Mouse (Mus musculus) C2C12 (cell line): Measurements from ENCODE around the gene Tmem178b.

Experiments used
- CEBPB ChIP-seq: IDR thresholded peaks from one replicate; pipeline ENCODE4 v1.6.1; 2011; ENCODE audit warnings: low read depth, mild to moderate bottlenecking, control low read depth, moderate library complexity
- CTCF ChIP-seq: IDR thresholded peaks from one replicate; pipeline ENCODE4 v1.5.1; 2011; ENCODE audit not compliant: control insufficient read depth, insufficient read depth, insufficient read length
- FOSL1 ChIP-seq: IDR thresholded peaks from one replicate; pipeline ENCODE4 v1.8.0; 2011; ENCODE audit warnings: mild to moderate bottlenecking, low read length; ENCODE audit not compliant: poor library complexity, insufficient read depth, severe bottlenecking
- MAX ChIP-seq: IDR thresholded peaks from one replicate; pipeline ENCODE4 v1.6.1; 2011; ENCODE audit warnings: mild to moderate bottlenecking, control low read depth
- MYOD1 ChIP-seq: IDR thresholded peaks from one replicate; pipeline ENCODE4 v1.6.1; 2011; ENCODE audit warnings: low read depth; ENCODE audit not compliant: control insufficient read depth, insufficient read length
- MYOG ChIP-seq: IDR thresholded peaks from one replicate; pipeline ENCODE4 v1.6.1; 2011; ENCODE audit not compliant: control insufficient read depth, insufficient read length; ENCODE audit errors: extremely low read depth
- USF1 ChIP-seq: IDR thresholded peaks from one replicate; pipeline ENCODE4 v1.6.1; 2011; ENCODE audit warnings: low read depth, mild to moderate bottlenecking, control low read depth, moderate library complexity

DNA sequence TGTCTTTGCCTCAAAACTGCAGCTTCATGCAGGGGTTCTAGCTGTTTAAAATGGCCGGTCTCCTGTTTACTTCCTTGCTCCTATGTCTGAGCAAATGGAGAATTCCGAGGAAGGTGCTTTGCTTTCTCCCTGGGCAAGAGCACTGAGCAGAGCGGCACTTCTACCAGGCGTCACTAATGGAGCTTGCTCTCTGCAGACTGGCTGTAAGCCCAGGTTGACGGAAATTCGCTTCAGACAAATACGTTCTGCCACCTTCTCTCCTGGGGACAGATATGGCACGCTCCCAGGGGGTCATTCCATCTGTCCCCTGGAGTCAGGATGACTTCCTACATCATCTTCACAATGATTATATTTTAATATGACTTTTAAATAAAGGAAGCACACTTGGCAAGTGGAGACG, 271.3 kb downstream of the Tmem178b start:
- TF ChIP-seq CTCF = no peak
- no peak for TF ChIP-seq MYOD1
- no peak for TF ChIP-seq MYOG
- TF ChIP-seq MAX = no peak
- TF ChIP-seq CEBPB = no peak
- no peak for TF ChIP-seq FOSL1
- no peak for TF ChIP-seq USF1
